Mouse (Mus musculus): Measurements from ENCODE around the gene Pus1. TPM values are rescaled to one million over a fixed set of nuclear protein-coding genes. Genes with fewer than 3 reads are reported as not detected.

The Pus1 gene
- polyA plus RNA-seq (2014; fragmentation: Nextera tagmentation; extraction: Ambion mirVana) = 20.9 and 24.0 TPM in 2 replicates

DNA sequence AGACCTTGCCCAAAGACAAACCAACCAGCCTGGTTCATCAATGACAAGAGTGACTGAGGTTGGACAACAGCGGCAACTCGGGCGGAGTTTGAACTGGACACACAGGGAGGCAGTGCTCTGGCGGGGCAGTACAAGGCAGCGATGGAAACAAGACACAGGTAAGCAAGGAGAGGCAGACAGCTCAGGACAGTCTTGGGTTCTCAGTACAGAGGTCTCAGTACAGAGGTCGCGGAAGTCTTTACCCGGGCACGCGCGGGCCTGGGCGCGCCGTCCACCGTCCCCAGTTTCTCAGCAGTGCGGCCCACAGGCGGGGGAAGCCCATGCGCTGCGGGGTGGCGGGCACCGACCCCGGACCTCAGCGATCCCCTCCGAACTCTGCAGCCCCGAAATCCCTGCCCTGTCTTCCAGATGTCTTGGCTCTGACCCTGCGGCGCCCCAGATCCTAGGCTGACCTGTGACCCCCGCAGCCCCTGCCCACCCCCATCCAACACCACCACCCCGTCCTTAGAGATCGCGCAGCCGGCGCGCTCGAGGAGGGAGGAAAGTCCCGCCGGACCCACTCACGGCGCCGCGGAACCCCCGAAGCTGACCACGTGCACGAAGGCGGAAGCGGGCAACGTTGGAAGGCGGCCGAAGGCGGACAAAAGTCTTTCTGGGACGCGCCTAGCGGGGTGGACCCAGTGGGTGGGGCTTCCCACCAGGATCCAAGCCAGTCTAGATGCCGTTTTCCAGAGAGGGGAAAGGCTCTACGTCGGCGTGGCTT, at the start of gene Pus1:
TSS of gene Pus1 (minus strand) at position 662 of the 763 bp plus-strand sequence.
- under 1% methylated on average over 55 of the region's 57 CpGs for WGBS
- Histone ChIP-seq H3K27me3 (ENCODE audit: control insufficient read depth, insufficient read depth, low read length) (no peaks in the 10 kb centered on the region), H3K9me3 (ENCODE audit: control insufficient read depth, low read length) (no peaks in the 10 kb centered on the region), H3K4me3 (ENCODE audit: low read depth, low read length) (peak within 1 kb of the TSS; percentile 85), H3K4me2 (ENCODE audit: low read depth, severe bottlenecking) (peak within 1 kb of the TSS; percentile 93), H3K36me3 (ENCODE audit: control insufficient read depth, insufficient read depth, low read length) (peaks cover under 1% of the 10 kb centered on the region), H3K4me1 (ENCODE audit: control insufficient read depth, insufficient read depth, low read length) (0 out of 2 replicates have a peak, but pooled peaks cover 3% of the 10 kb centered on the region), H3K9ac (ENCODE audit: low read length) (peak within 1 kb of the TSS; percentile 78), H3K27ac (replicated peaks; ENCODE audit: low read depth, low read length) (no peak within 1 kb of the TSS)
- peak; percentile 85 for ATAC-seq (ENCODE audit: insufficient number of reproducible peaks, low FRiP score, low TSS enrichment, low read depth)
- DNase-seq (ENCODE audit: low spot score) = peak; percentile 94

DNA sequence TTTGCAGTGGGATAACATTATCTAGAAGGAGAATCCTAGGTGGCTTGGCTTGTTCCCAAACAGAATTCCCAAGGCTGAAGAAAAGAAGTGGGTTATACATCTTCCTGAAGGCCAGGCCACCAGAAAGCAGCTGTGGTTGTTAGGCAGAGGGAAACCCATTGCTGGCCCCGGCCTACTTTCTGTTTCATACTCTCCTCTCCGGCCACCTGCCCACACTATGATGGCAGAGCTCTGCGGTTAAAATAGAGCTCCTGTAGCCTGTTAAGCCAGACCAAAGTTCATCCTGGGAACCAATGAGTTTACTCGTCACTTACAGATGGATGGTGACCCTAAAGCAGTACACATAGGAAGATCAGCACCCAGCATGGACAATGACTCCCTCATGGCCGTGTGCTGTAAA, 47.1 kb upstream of the Pus1 start:
- Histone ChIP-seq H3K4me3 (ENCODE audit: low read depth, low read length) (no peak overlapping the region), H3K4me2 (ENCODE audit: low read depth, severe bottlenecking) (no peak overlapping the region), H3K36me3 (ENCODE audit: control insufficient read depth, insufficient read depth, low read length) (no peaks in the 10 kb centered on the region), H3K9ac (ENCODE audit: low read length) (no peak overlapping the region), H3K27ac (replicated peaks; ENCODE audit: low read depth, low read length) (no peak overlapping the region), H3K9me3 (ENCODE audit: control insufficient read depth, low read length) (no peaks in the 10 kb centered on the region), H3K4me1 (ENCODE audit: control insufficient read depth, insufficient read depth, low read length) (no peaks in the 10 kb centered on the region), H3K27me3 (ENCODE audit: control insufficient read depth, insufficient read depth, low read length) (no peaks in the 10 kb centered on the region)
- DNase-seq (ENCODE audit: low spot score) = no peak
- no peak for ATAC-seq (ENCODE audit: insufficient number of reproducible peaks, low FRiP score, low TSS enrichment, low read depth)
- WGBS = 89% methylated on average over 5 of the region's 5 CpGs

DNA sequence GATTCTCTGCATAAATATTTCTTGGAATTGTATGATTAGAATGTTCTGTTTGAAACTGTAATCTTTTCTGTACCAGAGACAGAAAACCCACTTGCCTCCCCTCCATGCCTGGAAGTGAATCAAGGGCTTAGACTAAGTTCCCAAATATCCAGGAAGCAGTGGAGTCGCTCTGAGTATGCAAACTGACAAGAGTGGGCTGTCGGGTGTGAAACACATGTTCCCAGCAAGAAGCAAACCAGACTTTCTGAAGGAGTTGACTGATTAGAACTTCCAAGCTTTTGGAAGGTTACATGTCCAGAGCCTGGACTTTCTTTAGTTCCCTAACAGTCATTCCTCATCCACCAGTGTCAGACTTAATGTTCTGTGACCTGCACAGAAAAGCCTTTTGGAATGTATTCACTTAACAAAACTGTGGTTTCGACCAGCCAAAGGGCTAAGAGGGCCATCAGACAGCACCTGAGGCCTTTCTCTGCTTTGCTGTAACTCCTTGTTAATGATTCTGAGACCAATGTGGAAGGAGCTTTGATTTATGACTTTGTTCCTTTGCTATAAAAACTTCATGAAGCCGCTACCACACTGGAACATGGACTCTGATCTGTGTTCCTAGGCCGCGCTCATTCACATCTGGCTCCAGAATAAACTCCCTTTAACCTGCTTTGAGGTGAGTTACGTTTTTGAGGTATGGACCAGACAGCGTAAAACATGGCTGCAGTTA, 46.5 kb upstream of the Pus1 start:
- Histone ChIP-seq H3K27ac (replicated peaks; ENCODE audit: low read depth, low read length) (no peak overlapping the region), H3K36me3 (ENCODE audit: control insufficient read depth, insufficient read depth, low read length) (no peaks in the 10 kb centered on the region), H3K9me3 (ENCODE audit: control insufficient read depth, low read length) (no peaks in the 10 kb centered on the region), H3K27me3 (ENCODE audit: control insufficient read depth, insufficient read depth, low read length) (no peaks in the 10 kb centered on the region), H3K9ac (ENCODE audit: low read length) (no peak overlapping the region), H3K4me3 (ENCODE audit: low read depth, low read length) (no peak overlapping the region), H3K4me1 (ENCODE audit: control insufficient read depth, insufficient read depth, low read length) (no peaks in the 10 kb centered on the region), H3K4me2 (ENCODE audit: low read depth, severe bottlenecking) (no peak overlapping the region)
- ATAC-seq (ENCODE audit: insufficient number of reproducible peaks, low FRiP score, low TSS enrichment, low read depth) = no peak
- no peak for DNase-seq (ENCODE audit: low spot score)
- 80% methylated on average over 8 of the region's 8 CpGs for WGBS

DNA sequence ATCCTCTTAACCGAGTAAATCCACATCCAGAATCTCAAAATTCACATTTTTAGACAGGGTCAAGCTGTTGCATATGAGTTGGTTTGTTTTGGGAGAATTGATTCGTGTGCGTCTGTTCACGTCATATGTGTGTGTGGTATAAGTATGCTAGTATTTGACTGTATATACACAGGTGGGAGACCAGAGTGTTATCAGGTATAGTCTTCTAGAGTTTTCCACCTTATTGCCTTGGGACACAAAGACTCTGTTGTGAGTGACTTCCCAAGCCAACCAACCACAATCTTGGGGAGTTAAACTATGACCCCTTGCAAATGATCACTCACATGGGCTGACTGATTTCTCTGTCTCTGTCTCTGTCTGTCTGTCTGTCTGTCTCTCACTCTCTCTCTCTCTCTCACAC, 44.0 kb upstream of the Pus1 start:
- H3K9me3 ChIP-seq (ENCODE audit: control insufficient read depth, low read length) = no peaks in the 10 kb centered on the region
- no peak overlapping the region for H3K4me2 ChIP-seq (ENCODE audit: low read depth, severe bottlenecking)
- WGBS = 81% methylated on average over 4 of the region's 4 CpGs
- ATAC-seq (ENCODE audit: insufficient number of reproducible peaks, low FRiP score, low TSS enrichment, low read depth) = no peak
- no peak overlapping the region for H3K27ac ChIP-seq (replicated peaks; ENCODE audit: low read depth, low read length)
- no peak overlapping the region for H3K4me3 ChIP-seq (ENCODE audit: low read depth, low read length)
- H3K4me1 ChIP-seq (ENCODE audit: control insufficient read depth, insufficient read depth, low read length) = no peaks in the 10 kb centered on the region
- no peak overlapping the region for H3K9ac ChIP-seq (ENCODE audit: low read length)
- no peaks in the 10 kb centered on the region for H3K27me3 ChIP-seq (ENCODE audit: control insufficient read depth, insufficient read depth, low read length)
- H3K36me3 ChIP-seq (ENCODE audit: control insufficient read depth, insufficient read depth, low read length) = no peaks in the 10 kb centered on the region
- no peak for DNase-seq (ENCODE audit: low spot score)

DNA sequence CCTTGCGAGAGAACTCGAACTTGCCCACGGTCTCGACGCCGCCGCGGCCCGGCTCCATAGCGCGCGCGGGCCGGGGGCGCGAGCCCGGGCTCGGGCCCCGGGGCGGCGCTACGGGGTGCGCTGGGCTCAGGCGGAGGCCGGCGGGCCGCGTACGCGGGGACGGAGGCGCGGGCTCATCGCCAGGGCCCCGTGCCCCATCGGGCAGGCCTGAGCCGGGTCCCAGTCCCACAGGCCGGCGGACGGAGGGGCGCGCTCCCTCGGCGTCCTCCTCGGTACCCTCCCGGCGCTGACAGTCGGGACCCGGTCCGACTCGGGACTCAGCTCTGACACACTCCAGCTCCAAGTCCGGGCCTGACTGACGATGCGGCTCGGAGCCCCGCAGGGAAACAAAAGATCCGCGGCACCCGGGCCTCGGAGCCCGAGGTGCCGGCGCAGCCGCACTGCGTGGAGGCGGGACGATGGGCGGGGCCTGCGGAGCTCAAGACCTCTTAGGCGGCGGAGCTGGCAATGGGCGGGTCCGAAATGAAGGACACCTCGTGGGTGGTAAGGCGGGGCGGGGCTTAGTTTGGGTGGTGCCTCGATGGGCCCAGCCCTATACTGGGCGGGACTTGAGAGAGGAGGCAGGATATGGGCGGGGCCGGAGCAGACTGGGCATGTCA, 29.3 kb upstream of the Pus1 start, which contains the start of gene Ulk1:
TSS of gene Ulk1 (minus strand) at position 431 of the 659 bp plus-strand sequence.
- WGBS = under 1% methylated on average over 80 of the region's 80 CpGs
- Histone ChIP-seq H3K4me2 (ENCODE audit: low read depth, severe bottlenecking) (peak within 1 kb of the TSS; percentile 99), H3K9me3 (ENCODE audit: control insufficient read depth, low read length) (no peaks in the 10 kb centered on the region)

DNA sequence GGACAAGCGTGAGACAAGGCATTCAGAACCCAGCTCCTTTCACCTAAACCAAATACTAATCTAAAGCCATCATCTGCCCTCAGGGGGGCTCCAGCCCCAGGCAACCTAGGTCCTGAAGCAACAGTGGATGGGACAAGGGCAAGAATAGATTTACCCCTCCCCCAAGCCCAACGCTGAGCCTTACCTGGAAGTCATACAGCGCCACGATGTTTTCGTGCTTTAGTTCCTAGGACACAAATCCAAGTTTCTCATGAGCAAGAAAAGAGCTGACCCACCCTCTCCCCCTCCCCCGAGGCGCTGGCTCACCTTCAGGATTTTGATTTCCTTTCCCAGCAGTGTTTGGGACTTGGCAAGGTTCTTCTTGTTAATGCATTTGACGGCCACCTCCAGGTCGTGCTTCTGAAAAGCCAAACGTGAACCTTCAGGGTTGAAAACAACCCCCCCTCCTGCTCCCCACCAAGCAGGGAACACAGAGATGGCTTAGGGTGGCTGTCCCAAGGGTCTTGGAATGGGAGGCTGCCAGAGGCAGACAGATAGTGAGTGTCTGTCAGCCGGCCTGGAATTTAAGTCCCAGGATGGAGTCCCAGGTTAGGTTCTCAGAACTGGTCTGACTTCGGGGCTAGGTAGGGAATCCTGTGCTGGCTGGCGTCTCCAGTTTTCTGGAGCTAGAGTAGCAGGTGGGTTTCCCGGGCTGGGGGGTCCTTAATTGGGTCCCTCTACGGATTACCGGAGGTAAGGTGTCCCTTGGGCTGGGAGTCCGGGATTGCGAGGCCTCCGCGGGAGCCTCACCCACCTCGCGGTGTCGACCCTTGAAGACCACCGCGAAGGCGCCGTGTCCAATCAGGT, 28.6 kb upstream of the Pus1 start:
- Histone ChIP-seq H3K36me3 (ENCODE audit: control insufficient read depth, insufficient read depth, low read length) (peaks cover 2% of the 10 kb centered on the region; the same call in 1 of the 2 replicates), H3K4me2 (ENCODE audit: low read depth, severe bottlenecking) (peak overlapping the region; percentile 99), H3K4me3 (ENCODE audit: low read depth, low read length) (peak overlapping the region; percentile 88), H3K4me1 (ENCODE audit: control insufficient read depth, insufficient read depth, low read length) (peaks cover 17% of the 10 kb centered on the region), H3K27ac (replicated peaks; ENCODE audit: low read depth, low read length) (peak overlapping the region; percentile 64; the same call in 1 of the 2 replicates), H3K9ac (ENCODE audit: low read length) (peak overlapping the region; percentile 97), H3K9me3 (ENCODE audit: control insufficient read depth, low read length) (no peaks in the 10 kb centered on the region), H3K27me3 (ENCODE audit: control insufficient read depth, insufficient read depth, low read length) (no peaks in the 10 kb centered on the region)
- DNase-seq (ENCODE audit: low spot score) (peak; percentile 62), ATAC-seq (ENCODE audit: insufficient number of reproducible peaks, low FRiP score, low TSS enrichment, low read depth) (0 out of 2 replicates have a peak, but pooled peaks have one; percentile 0)
- under 1% methylated on average over 27 of the region's 27 CpGs for WGBS

More for the DNA sequence above, 29.3 kb upstream of the Pus1 start, which contains the start of gene Ulk1:
- peak; percentile 98 for DNase-seq (ENCODE audit: low spot score)
- Histone ChIP-seq H3K27me3 (ENCODE audit: control insufficient read depth, insufficient read depth, low read length) (no peaks in the 10 kb centered on the region), H3K4me3 (ENCODE audit: low read depth, low read length) (peak within 1 kb of the TSS; percentile 88), H3K36me3 (ENCODE audit: control insufficient read depth, insufficient read depth, low read length) (peaks cover 2% of the 10 kb centered on the region; the same call in 1 of the 2 replicates), H3K27ac (replicated peaks; ENCODE audit: low read depth, low read length) (peak within 1 kb of the TSS; percentile 64), H3K4me1 (ENCODE audit: control insufficient read depth, insufficient read depth, low read length) (peaks cover 14% of the 10 kb centered on the region), H3K9ac (ENCODE audit: low read length) (peak within 1 kb of the TSS; percentile 97)
- ATAC-seq (ENCODE audit: insufficient number of reproducible peaks, low FRiP score, low TSS enrichment, low read depth) = peak; percentile 95

DNA sequence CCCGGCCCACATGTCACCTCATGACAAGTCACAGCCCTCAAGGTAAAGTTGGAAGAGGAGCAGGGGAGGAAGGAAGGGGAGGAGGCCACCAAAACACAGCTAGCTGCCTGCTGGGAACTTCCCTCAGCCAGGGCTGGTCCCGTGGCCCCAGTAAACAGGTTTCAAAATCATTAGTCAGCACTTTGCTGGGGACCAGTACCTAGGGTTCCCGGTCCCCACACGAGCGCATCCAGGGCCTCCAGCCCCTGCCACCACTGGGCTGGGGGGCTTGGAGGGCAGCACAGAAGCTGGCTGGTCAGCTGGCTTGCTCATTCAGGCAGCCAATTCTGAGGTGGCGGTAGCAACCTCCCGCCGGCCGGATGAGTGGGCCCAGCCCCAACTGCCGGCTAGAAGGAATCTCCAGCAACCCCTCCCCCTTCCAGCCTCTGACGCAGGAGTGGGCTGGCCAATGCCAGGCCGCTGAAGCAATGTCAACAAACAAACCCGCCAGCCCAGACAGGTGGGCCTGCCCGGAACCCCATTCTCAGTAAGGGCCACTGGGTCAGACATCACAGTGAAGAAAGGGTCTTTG, 27.7 kb upstream of the Pus1 start:
- 3% methylated on average over 14 of the region's 14 CpGs for WGBS
- Histone ChIP-seq H3K36me3 (ENCODE audit: control insufficient read depth, insufficient read depth, low read length) (peaks cover 2% of the 10 kb centered on the region; the same call in 1 of the 2 replicates), H3K27me3 (ENCODE audit: control insufficient read depth, insufficient read depth, low read length) (no peaks in the 10 kb centered on the region), H3K9ac (ENCODE audit: low read length) (peak overlapping the region; percentile 55), H3K27ac (replicated peaks; ENCODE audit: low read depth, low read length) (no peak overlapping the region), H3K4me3 (ENCODE audit: low read depth, low read length) (peak overlapping the region; percentile 88), H3K4me1 (ENCODE audit: control insufficient read depth, insufficient read depth, low read length) (peaks cover 17% of the 10 kb centered on the region), H3K4me2 (ENCODE audit: low read depth, severe bottlenecking) (peak overlapping the region; percentile 99), H3K9me3 (ENCODE audit: control insufficient read depth, low read length) (no peaks in the 10 kb centered on the region)
- peak; percentile 48 for ATAC-seq (ENCODE audit: insufficient number of reproducible peaks, low FRiP score, low TSS enrichment, low read depth)
- DNase-seq (ENCODE audit: low spot score) = peak; percentile 86

Data from limb, embryonic 11.5 days (tissue).